Mouse (Mus musculus) urinary bladder, postnatal 14 days (tissue): ENCODE results near the gene Rnf145.

Experiments
- DNase-seq: peaks from one replicate; pipeline ENCODE4 v3.0.0; 2021; ENCODE audit warnings: low spot score

Rnf145 gene

GRCm38 (mm10) chr11:44534999-44535750 lies 16.4 kb downstream of the Rnf145 start:
- peak; percentile 54 for DNase-seq

GRCm38 (mm10) chr11:44537403-44537802 lies 18.6 kb downstream of the Rnf145 start:
- DNase-seq: no peak

GRCm38 (mm10) chr11:44538101-44538500 lies 19.3 kb downstream of the Rnf145 start:
- no peak for DNase-seq

GRCm38 (mm10) chr11:44538501-44539290 lies 19.9 kb downstream of the Rnf145 start:
- DNase-seq: no peak

- no peak for DNase-seq
These were observed 20.6 kb downstream of the Rnf145 start for GRCm38 (mm10) chr11:44539291-44539930.

GRCm38 (mm10) chr11:44540243-44540642 lies 21.5 kb downstream of the Rnf145 start:
- no peak for DNase-seq

GRCm38 (mm10) chr11:44541280-44541679 lies 22.5 kb downstream of the Rnf145 start:
- no peak for DNase-seq

GRCm38 (mm10) chr11:44541813-44542212 lies 23.0 kb downstream of the Rnf145 start:
- no peak for DNase-seq

- DNase-seq: no peak
These were observed 24.8 kb downstream of the Rnf145 start for GRCm38 (mm10) chr11:44543593-44543992.

- DNase-seq: no peak
These were observed 25.2 kb downstream of the Rnf145 start for GRCm38 (mm10) chr11:44543996-44544395.

GRCm38 (mm10) chr11:44545181-44545580 lies 26.4 kb downstream of the Rnf145 start:
- DNase-seq: no peak

- no peak for DNase-seq
These were observed 27.5 kb downstream of the Rnf145 start for GRCm38 (mm10) chr11:44546250-44546649.

- no peak for DNase-seq
These were observed 29.0 kb downstream of the Rnf145 start for GRCm38 (mm10) chr11:44547651-44548196.

GRCm38 (mm10) chr11:44548816-44549215 lies 30.1 kb downstream of the Rnf145 start:
- no peak for DNase-seq

- no peak for DNase-seq
These were observed 30.9 kb downstream of the Rnf145 start for GRCm38 (mm10) chr11:44549511-44550278.

- no peak for DNase-seq
These were observed 32.2 kb downstream of the Rnf145 start for GRCm38 (mm10) chr11:44550996-44551395.

GRCm38 (mm10) chr11:44554339-44554738 lies 35.6 kb downstream of the Rnf145 start:
- DNase-seq: no peak

GRCm38 (mm10) chr11:44558521-44558920 lies 39.8 kb downstream of the Rnf145 start:
- no peak for DNase-seq

- DNase-seq: no peak
These were observed 40.7 kb downstream of the Rnf145 start for GRCm38 (mm10) chr11:44559466-44559865.

- DNase-seq: no peak
These were observed 41.6 kb downstream of the Rnf145 start for GRCm38 (mm10) chr11:44560396-44560795.

- no peak for DNase-seq
These were observed 42.8 kb downstream of the Rnf145 start for GRCm38 (mm10) chr11:44561476-44562015.
